Mouse (Mus musculus) kidney, postnatal 0 days (tissue): ENCODE results near the gene Abca14. TPM values are rescaled to one million over a fixed set of nuclear protein-coding genes. Genes with fewer than 3 reads are reported as not detected.

ENCODE experiments used
- ATAC-seq: fragments of 200-750 bp; cut with Nextera tagmentation; replicated peaks from 2 replicates; pipeline ENCODE4 v1.8.0; 2017; ENCODE audit warnings: low read depth, moderate number of reproducible peaks, moderate TSS enrichment, moderate library complexity; ENCODE audit not compliant: low FRiP score
- DNase-seq: peaks from one replicate; pipeline ENCODE4 v3.0.0-alpha.2; 2016; ENCODE audit warnings: low spot score
- H3K27ac ChIP-seq: fragments of 300-500 bp; sonication (generic); 2 replicates; pipeline ENCODE4 v1.5.1; 2014; ENCODE audit warnings: mild to moderate bottlenecking
- H3K27me3 ChIP-seq: fragments of 300-500 bp; sonication (generic); 2 replicates; pipeline ENCODE4 v1.6.1; 2014; ENCODE audit warnings: low read length, mixed read lengths; ENCODE audit not compliant: insufficient read depth
- H3K36me3 ChIP-seq: fragments of 300-500 bp; sonication (generic); 2 replicates; pipeline ENCODE4 v1.6.1; 2014; ENCODE audit warnings: low read length, mixed read lengths; ENCODE audit not compliant: insufficient read depth
- H3K4me1 ChIP-seq: fragments of 300-500 bp; sonication (generic); replicated peaks from 2 replicates; pipeline ENCODE4 v1.6.1; 2014; ENCODE audit warnings: antibody characterized with exemption, low read length, mixed read lengths; ENCODE audit not compliant: insufficient read depth
- H3K4me2 ChIP-seq: fragments of 300-500 bp; sonication (generic); 2 replicates; pipeline ENCODE4 v1.6.1; 2014; ENCODE audit warnings: mild to moderate bottlenecking, low read length, moderate library complexity, mixed read lengths
- H3K4me3 ChIP-seq: fragments of 300-500 bp; sonication (generic); replicated peaks from 2 replicates; pipeline ENCODE4 v1.5.1; 2014; ENCODE audit warnings: low read depth, low read length
- H3K9ac ChIP-seq: fragments of 300-500 bp; sonication (generic); 2 replicates; pipeline ENCODE4 v1.6.1; 2014; ENCODE audit warnings: low read depth, low read length
- H3K9me3 ChIP-seq: fragments of 300-500 bp; sonication (generic); replicated peaks from 2 replicates; pipeline ENCODE4 v1.6.1; 2016; ENCODE audit warnings: low read length, inconsistent platforms, mixed read lengths
- CTCF ChIP-seq: IDR thresholded peaks from 2 replicates; pipeline ENCODE4 v1.5.1; 2016; ENCODE audit warnings: antibody characterized with exemption, low read depth, mild to moderate bottlenecking, moderate library complexity
- WGBS: fragments of 180-500 bp; shearing (Covaris S2); extraction: QIAGEN DNeasy Blood & Tissue Kit; methylation state at CpG from one replicate; pipeline ENCODE4 v1.1.7; 2014; 5-methylcytosine and 5-hydroxymethylcytosine counted together
- polyA plus RNA-seq: library from polyadenylated mRNA; unstranded; fragments of >200 nt; fragmentation: Nextera tagmentation; extraction: Ambion mirVana; gene quantifications from 2 replicates; pipeline ENCODE4 v1.2.1, GENCODE M21; 2015

The Abca14 gene
- polyA plus RNA-seq, 1 experiment from 2014 or later: 0.17 TPM

GRCm38 (mm10) chr7:120195207-120195606 is 8.6 kb upstream of the Abca14 start:
- H3K9ac ChIP-seq: no peak overlapping the region
- TF ChIP-seq CTCF: no peak
- no peak overlapping the region for H3K4me3 ChIP-seq
- no peak for DNase-seq
- 90% methylated on average over 4 of the region's 4 CpGs for WGBS
- no peak overlapping the region for H3K27ac ChIP-seq
- H3K27me3 ChIP-seq: no peaks in the 10 kb centered on the region
- H3K4me2 ChIP-seq: no peak overlapping the region
- H3K4me1 ChIP-seq: no peaks in the 10 kb centered on the region
- no peaks in the 10 kb centered on the region for H3K36me3 ChIP-seq
- no peaks in the 10 kb centered on the region for H3K9me3 ChIP-seq
- no peak for ATAC-seq

DNA sequence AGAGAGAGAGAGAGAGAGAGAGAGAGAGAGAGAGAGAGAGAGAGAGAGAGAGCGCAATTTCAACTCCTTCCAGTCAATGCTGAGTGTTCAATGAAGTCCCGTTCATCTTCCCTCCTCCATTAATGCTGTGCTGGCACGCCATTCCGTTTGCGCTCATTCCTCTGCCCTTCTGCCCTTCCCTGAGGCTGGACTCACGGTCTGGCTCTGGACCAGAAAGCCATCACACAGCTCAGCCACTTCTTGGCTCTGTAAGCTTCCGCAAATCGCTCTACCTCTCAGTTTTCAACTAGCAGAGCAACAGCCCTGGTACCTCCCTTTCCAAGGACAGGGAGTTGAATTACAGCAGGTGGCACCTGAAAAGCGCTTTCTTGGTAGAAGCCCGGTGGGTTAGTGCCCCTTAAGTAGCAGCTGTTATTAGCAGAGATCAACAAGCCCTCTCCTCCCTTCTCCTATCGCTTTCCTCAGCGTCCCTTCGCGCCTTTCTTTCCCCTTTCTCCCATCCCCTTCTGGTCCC is 2.5 kb upstream of the Abca14 start:
- H3K9ac ChIP-seq: no peak overlapping the region
- WGBS: 3% methylated on average over 14 of the region's 14 CpGs
- no peaks in the 10 kb centered on the region for H3K27me3 ChIP-seq
- H3K9me3 ChIP-seq: no peaks in the 10 kb centered on the region
- no peaks in the 10 kb centered on the region for H3K36me3 ChIP-seq
- no peak overlapping the region for H3K27ac ChIP-seq
- peak overlapping the region; percentile 56 for H3K4me2 ChIP-seq
- peak overlapping the region; percentile 31 for H3K4me3 ChIP-seq
- peak; percentile 12 for DNase-seq
- ATAC-seq: no peak
- no peak for TF ChIP-seq CTCF
- H3K4me1 ChIP-seq: 0 out of 2 replicates have a peak, but pooled peaks cover 2% of the 10 kb centered on the region

DNA sequence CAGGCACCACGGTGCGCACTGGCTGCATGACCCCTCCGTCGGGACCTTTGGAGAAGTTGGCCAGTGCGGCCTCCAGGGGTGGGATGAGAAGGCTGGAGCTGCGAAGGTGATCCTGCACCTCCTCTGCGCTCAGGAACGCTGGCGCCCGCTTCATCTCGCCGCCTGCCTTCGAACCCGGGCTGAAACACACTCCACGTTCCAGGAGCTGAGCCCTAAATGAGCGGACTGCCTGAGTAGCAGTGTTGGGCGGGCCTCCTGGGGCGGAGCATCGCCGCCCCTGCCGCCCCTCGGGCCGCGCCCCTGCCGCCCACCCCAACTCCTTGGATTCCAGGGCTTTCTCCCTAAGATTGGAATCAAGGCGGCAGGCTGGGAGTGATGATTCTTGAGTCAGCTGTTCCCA is 2.0 kb upstream of the Abca14 start, which contains the start of gene Crym:
Gene Crym (minus strand): TSS at position 341 of the 400 bp plus-strand sequence.
- DNase-seq (peak; percentile 34), ATAC-seq (no peak)
- no peak for TF ChIP-seq CTCF
- no peak within 1 kb of the TSS for H3K27ac ChIP-seq
- H3K4me3 ChIP-seq: peak within 1 kb of the TSS; percentile 31
- 4% methylated on average over 26 of the region's 26 CpGs for WGBS
- H3K9me3 ChIP-seq: no peaks in the 10 kb centered on the region
- H3K9ac ChIP-seq: no peak within 1 kb of the TSS
- H3K4me2 ChIP-seq: peak within 1 kb of the TSS; percentile 56
- H3K36me3 ChIP-seq: no peaks in the 10 kb centered on the region
- H3K27me3 ChIP-seq: no peaks in the 10 kb centered on the region
- 0 out of 2 replicates have a peak, but pooled peaks cover 2% of the 10 kb centered on the region for H3K4me1 ChIP-seq

DNA sequence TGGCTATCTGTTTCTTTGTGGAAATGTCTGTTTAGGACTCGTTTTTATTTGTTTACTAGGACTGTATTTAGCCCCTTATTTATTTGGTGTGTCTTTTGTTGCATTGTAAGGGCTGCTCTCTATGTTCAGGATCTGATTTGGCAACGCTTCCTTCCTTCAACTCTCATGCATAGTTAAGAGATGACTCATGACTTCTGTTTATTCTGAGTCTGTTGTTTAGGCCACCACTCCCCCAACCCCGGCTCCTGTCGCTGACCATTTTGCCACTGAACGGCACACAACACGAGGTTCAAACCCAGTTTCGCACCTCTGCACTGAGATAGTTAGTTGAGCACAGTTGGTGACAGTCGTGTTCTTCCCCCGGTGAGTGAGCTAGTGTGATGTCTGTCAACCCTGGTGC is 2.2 kb downstream of the Abca14 start:
- 0 out of 2 replicates have a peak, but pooled peaks cover 2% of the 10 kb centered on the region for H3K4me1 ChIP-seq
- no peak for TF ChIP-seq CTCF
- H3K4me3 ChIP-seq: no peak overlapping the region
- 44% methylated on average over 9 of the region's 9 CpGs for WGBS
- ATAC-seq (no peak), DNase-seq (peak; percentile 39)
- no peak overlapping the region for H3K4me2 ChIP-seq
- H3K9me3 ChIP-seq: no peaks in the 10 kb centered on the region
- H3K27ac ChIP-seq: no peak overlapping the region
- no peaks in the 10 kb centered on the region for H3K27me3 ChIP-seq
- no peaks in the 10 kb centered on the region for H3K36me3 ChIP-seq
- H3K9ac ChIP-seq: no peak overlapping the region

DNA sequence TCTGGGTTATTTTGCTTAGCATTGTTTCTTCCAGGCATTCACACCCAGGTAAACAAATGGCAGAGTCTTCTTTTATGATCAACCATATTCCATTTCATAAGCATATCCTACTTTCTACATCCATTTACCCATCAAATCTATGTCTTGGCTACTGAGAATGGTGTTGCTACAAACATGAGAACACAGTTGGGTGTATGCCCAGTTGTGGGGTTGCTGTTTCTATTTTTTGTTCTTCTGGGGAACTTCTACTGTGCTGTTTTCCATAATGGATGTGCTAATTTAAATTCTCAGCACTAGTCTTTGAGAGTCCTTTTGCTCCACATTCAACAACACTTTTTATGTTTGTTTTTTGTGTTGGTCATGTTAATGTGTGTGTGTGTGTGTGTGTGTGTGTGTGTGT is 24.8 kb downstream of the Abca14 start:
- no peak for TF ChIP-seq CTCF
- Histone ChIP-seq H3K36me3 (no peaks in the 10 kb centered on the region), H3K4me1 (no peaks in the 10 kb centered on the region), H3K4me2 (no peak overlapping the region), H3K9ac (no peak overlapping the region), H3K27me3 (no peaks in the 10 kb centered on the region), H3K9me3 (no peaks in the 10 kb centered on the region), H3K4me3 (no peak overlapping the region), H3K27ac (no peak overlapping the region)
- no peak for DNase-seq
- ATAC-seq: no peak

DNA sequence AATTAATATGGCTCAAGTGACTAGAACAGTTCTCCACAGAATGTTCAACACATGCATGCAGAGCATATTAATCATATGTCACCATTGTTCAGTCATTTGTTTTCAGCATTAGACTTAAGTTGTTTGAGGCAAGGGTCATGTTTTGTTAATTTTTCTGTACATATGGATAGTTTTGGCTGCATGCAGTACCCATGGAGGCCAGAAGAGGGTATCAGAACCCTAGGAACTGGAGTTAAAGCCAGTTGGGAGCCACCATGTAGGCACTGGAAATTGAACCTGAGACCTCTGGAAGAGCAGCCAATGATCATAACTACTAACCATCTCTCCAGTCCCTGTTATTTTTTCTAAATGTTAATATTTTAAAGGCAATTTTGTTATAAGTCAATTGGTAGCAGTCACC is 37.3 kb downstream of the Abca14 start:
- DNase-seq: no peak
- no peak overlapping the region for H3K4me3 ChIP-seq
- no peak overlapping the region for H3K4me2 ChIP-seq
- H3K9me3 ChIP-seq: no peaks in the 10 kb centered on the region
- no peak for ATAC-seq
- H3K9ac ChIP-seq: no peak overlapping the region
- no peaks in the 10 kb centered on the region for H3K36me3 ChIP-seq
- peak; percentile 59 for TF ChIP-seq CTCF
- no peaks in the 10 kb centered on the region for H3K4me1 ChIP-seq
- no peak overlapping the region for H3K27ac ChIP-seq
- no peaks in the 10 kb centered on the region for H3K27me3 ChIP-seq
